Mouse (Mus musculus): ENCODE measurements around the gene Ost4.

DNA sequence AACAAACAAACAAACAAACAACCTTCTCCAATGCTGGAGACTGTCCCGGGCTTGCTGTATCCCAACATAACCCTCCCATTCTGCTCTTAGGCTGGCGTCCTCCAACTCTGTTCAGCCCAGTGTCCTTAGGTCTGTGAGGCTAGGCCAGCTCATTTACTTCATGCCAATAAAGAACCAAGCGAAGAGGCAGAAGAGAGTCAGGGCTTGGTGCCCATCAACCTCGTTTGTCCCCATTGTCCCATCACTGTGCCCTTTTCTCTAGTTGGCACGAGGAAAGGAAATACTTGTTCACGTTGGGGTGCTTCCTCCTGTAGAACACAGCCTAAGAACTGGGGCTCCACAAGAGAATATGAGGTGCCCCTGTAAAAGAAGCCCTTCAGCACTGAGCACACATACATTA, 44.1 kb upstream of the Ost4 start:
- TF ChIP-seq GATA1 (IDR thresholded peaks at IDR 0.05; ENCODE audit: borderline replicate concordance, low read length) (no peak), FLI1 (IDR thresholded peaks at IDR 0.05; ENCODE audit: low read length) (no peak)

Data from megakaryocyte, embryonic 14.5 days (primary cell).